Mouse (Mus musculus) intestine, embryonic 15.5 days (tissue): Measurements from ENCODE around the gene Erf. TPM values are rescaled to one million over a fixed set of nuclear protein-coding genes. Genes with fewer than 3 reads are reported as not detected.

Experiments
- ATAC-seq: fragments of 200-750 bp; cut with Nextera tagmentation; 2 replicates; pipeline ENCODE4 v1.8.0; 2017; ENCODE audit warnings: moderate TSS enrichment, moderate library complexity
- H3K27ac ChIP-seq: fragments of 300-500 bp; sonication (generic); 2 replicates; pipeline ENCODE4 v1.5.1; 2015; ENCODE audit warnings: mild to moderate bottlenecking, inconsistent platforms
- H3K27me3 ChIP-seq: fragments of 300-500 bp; sonication (generic); replicated peaks from 2 replicates; pipeline ENCODE4 v1.6.1; 2015; ENCODE audit warnings: inconsistent platforms
- H3K36me3 ChIP-seq: fragments of 300-500 bp; sonication (generic); 2 replicates; pipeline ENCODE4 v1.6.1; 2015; ENCODE audit warnings: inconsistent platforms
- H3K4me1 ChIP-seq: fragments of 300-500 bp; sonication (generic); replicated peaks from 2 replicates; pipeline ENCODE4 v1.6.1; 2015; ENCODE audit warnings: inconsistent platforms
- H3K4me2 ChIP-seq: fragments of 300-500 bp; sonication (generic); replicated peaks from 2 replicates; pipeline ENCODE4 v1.6.1; 2015; ENCODE audit warnings: mild to moderate bottlenecking, inconsistent platforms
- H3K4me3 ChIP-seq: fragments of 300-500 bp; sonication (generic); replicated peaks from 2 replicates; pipeline ENCODE4 v1.5.1; 2015; ENCODE audit warnings: inconsistent platforms
- H3K9ac ChIP-seq: fragments of 300-500 bp; sonication (generic); 2 replicates; pipeline ENCODE4 v1.6.1; 2015; ENCODE audit warnings: inconsistent platforms
- H3K9me3 ChIP-seq: fragments of 300-500 bp; sonication (generic); 2 replicates; pipeline ENCODE4 v1.6.1; 2016; ENCODE audit warnings: inconsistent platforms
- WGBS: fragments of 180-500 bp; shearing (Covaris S2); methylation state at CpG from one replicate; pipeline ENCODE4 v1.1.7; 2015; 5-methylcytosine and 5-hydroxymethylcytosine counted together
- polyA plus RNA-seq: library from polyadenylated mRNA; unstranded; fragments of >200 nt; fragmentation: Nextera tagmentation; extraction: Ambion mirVana; gene quantifications from 2 replicates; pipeline ENCODE4 v1.2.1, GENCODE M21; 2015

Gene Erf
- polyA plus RNA-seq, 1 experiment from 2014 or later = 14.8 TPM

GRCm38 (mm10) chr7:25197384-25198018 is 53.1 kb downstream of the Erf start:
- Histone ChIP-seq H3K9me3 (no peaks in the 10 kb centered on the region), H3K36me3 (no peaks in the 10 kb centered on the region), H3K4me3 (no peak overlapping the region), H3K27me3 (no peaks in the 10 kb centered on the region), H3K9ac (no peak overlapping the region), H3K27ac (no peak overlapping the region), H3K4me2 (no peak overlapping the region), H3K4me1 (0 out of 2 replicates have a peak, but pooled peaks cover 3% of the 10 kb centered on the region)
- WGBS = 41% methylated on average over 10 of the region's 10 CpGs
- peak; percentile 92 for ATAC-seq

DNA sequence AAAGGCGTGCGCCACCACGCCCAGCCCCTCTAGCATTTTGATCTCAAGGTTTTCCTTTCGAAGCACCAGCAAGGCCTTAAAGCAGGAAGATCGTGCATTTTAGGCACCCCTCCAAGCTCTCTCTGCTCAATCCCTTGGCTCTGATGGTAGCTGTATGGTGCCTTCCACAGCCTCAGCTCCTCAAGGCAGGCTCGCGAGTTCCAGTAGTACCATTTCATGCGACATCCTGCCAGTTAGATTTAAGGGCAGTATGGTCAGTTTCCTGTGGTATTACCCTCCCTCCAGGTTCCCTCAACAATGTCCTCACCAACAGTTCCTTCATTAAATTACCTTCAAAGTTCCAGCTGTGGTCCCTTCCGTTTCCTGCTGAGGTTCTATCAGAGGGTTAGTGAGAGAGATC is 54.5 kb downstream of the Erf start:
- Histone ChIP-seq H3K4me1 (0 out of 2 replicates have a peak, but pooled peaks cover 3% of the 10 kb centered on the region), H3K9ac (no peak overlapping the region), H3K27me3 (no peaks in the 10 kb centered on the region), H3K4me3 (no peak overlapping the region), H3K4me2 (no peak overlapping the region), H3K27ac (no peak overlapping the region), H3K36me3 (no peaks in the 10 kb centered on the region), H3K9me3 (no peaks in the 10 kb centered on the region)
- 81% methylated on average over 9 of the region's 9 CpGs for WGBS
- no peak for ATAC-seq

- Histone ChIP-seq H3K4me3 (no peak overlapping the region), H3K9me3 (no peaks in the 10 kb centered on the region), H3K4me2 (no peak overlapping the region), H3K9ac (no peak overlapping the region), H3K4me1 (0 out of 2 replicates have a peak, but pooled peaks cover 3% of the 10 kb centered on the region), H3K27ac (no peak overlapping the region), H3K36me3 (no peaks in the 10 kb centered on the region), H3K27me3 (no peaks in the 10 kb centered on the region)
- WGBS = 77% methylated on average over 3 of the region's 3 CpGs
- ATAC-seq = no peak
Measured at GRCm38 (mm10) chr7:25195148-25195547, 55.4 kb downstream of the Erf start.

Other genes starting within 250 kb of the Erf start
- 3.8 TPM in 2 replicates for gene Atp1a3, start 244.8 kb downstream of the Erf start, polyA plus RNA-seq
- gene Grik5, start 178.4 kb downstream of the Erf start, polyA plus RNA-seq = 3.3 and 3.7 TPM in 2 replicates
- gene Zfp574, start 178.2 kb downstream of the Erf start, polyA plus RNA-seq = 24.7 and 25.3 TPM in 2 replicates
- 1.8 TPM in 2 replicates for gene Pou2f2, start 71.0 kb downstream of the Erf start, polyA plus RNA-seq
- gene Dedd2, start 30.1 kb downstream of the Erf start, polyA plus RNA-seq = 13.2 and 13.5 TPM in 2 replicates
- 2.6 and 2.8 TPM in 2 replicates for gene Zfp526, start 29.3 kb downstream of the Erf start, polyA plus RNA-seq
- 8.0 and 10.3 TPM in 2 replicates for gene Gsk3a, start 12.9 kb downstream of the Erf start, polyA plus RNA-seq
- 26.1 and 26.6 TPM in 2 replicates for gene Cic, start 16.9 kb upstream of the Erf start, polyA plus RNA-seq
- 173 TPM in 2 replicates for gene Pafah1b3, start 47.2 kb upstream of the Erf start, polyA plus RNA-seq
- 0.41 and 0.71 TPM in 2 replicates for gene Prr19, start 50.6 kb upstream of the Erf start, polyA plus RNA-seq
- 1.2 and 1.3 TPM in 2 replicates for gene Tmem145, start 55.3 kb upstream of the Erf start, polyA plus RNA-seq
- 8.1 and 9.2 TPM in 2 replicates for gene Megf8, start 66.4 kb upstream of the Erf start, polyA plus RNA-seq
- gene Cnfn, start 119.0 kb upstream of the Erf start, polyA plus RNA-seq = 0.47 and 0.63 TPM in 2 replicates
- gene Lipe, start 147.9 kb upstream of the Erf start, polyA plus RNA-seq = 7.0 and 8.8 TPM in 2 replicates
- gene Cxcl17, start 162.1 kb upstream of the Erf start, polyA plus RNA-seq = 0.45 TPM in 1 of 2 replicates, not detected in the other
- 31.4 and 32.3 TPM in 2 replicates for gene Ceacam1, start 226.8 kb upstream of the Erf start, polyA plus RNA-seq